Mouse (Mus musculus) cortical plate, adult 2 months (tissue): ENCODE results near the gene Disc1.

Experiments
- CTCF ChIP-seq: fragments of 200-500 bp; IDR thresholded peaks from 2 replicates; pipeline ENCODE4 v1.5.1; 2011; ENCODE audit warnings: mild to moderate bottlenecking, control low read depth, low read length; ENCODE audit not compliant: insufficient read depth; ENCODE audit errors: extremely low read depth
- POLR2A ChIP-seq: fragments of 200-500 bp; IDR thresholded peaks from 2 replicates; pipeline ENCODE4 v1.6.1; 2011; ENCODE audit warnings: mild to moderate bottlenecking, low read length, control low read depth; ENCODE audit not compliant: insufficient read depth; ENCODE audit errors: extremely low read depth

DNA sequence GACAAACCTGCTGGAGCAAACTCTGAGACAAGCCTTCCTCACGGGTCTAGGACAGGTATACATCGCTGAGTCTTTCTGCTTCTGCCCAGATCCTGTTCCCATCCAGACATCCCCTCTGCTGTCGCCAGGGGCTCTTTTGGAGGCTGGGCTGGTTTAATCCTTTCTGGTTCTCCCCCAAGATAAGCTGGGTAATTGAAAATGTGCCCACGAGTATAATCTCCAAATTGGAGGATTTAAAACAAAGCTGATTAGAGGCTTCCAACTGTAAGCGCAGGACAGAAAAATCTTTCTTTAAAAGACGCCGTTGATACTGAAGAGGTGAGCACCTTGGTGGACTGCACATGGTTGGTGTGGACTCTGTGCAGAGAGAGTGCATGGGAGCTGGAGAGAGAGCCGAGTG, 23.3 kb downstream of the Disc1 start:
- TF ChIP-seq CTCF (no peak), POLR2A (no peak)
